ENCODE assay signal across 9 mouse cellular contexts in the genomic region with DNA sequence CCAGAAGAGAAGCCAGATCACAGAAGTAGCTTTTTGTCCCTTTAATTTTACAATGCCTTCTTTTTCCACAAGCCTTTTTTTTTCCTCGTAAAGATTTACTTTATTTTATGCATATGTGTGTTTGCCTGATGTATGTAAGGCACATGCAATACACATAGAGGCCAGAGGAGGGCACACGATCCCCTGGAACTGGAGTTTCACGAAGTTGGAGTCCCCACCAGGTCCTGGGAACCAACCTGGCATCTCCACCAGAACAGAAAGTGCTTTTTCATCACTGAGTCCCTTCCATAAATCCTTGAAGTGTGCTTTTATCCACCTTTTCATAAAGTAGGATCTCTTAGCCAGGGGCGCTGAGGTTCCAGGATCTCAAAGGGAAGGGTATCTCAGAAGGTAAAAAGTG.
DNase-seq lines count a peak whose midpoint lies in the region; ATAC-seq and TF ChIP-seq lines count a peak whose summit lies in the region.
"Had no signal": no experiment of that assay in that cellular context is flagged by ENCODE, and none has a peak within 500 bp of the region (broad histone marks: within the 10 kb centered on the region; RNA-seq: fewer than 3 reads in every experiment).

No protein-coding gene starts in this region.

- no peaks in the 10 kb centered on the region for H3K36me3 ChIP-seq in liver, postnatal 0 days (replicated peaks; ENCODE audit: insufficient read depth, low read length)

- H3K27ac ChIP-seq in left cerebral cortex, adult 2 months, result no peak overlapping the region
- H3K27ac ChIP-seq in liver, postnatal 0 days (ENCODE audit: low read depth), result no peak overlapping the region

- 0 out of 2 replicates have a peak, but pooled peaks cover 6% of the 10 kb centered on the region for H3K27me3 ChIP-seq in liver, postnatal 0 days (ENCODE audit: insufficient read depth, low read length)

- no peaks in the 10 kb centered on the region for H3K9me3 ChIP-seq in liver, postnatal 0 days (ENCODE audit: low read length)

- no peak overlapping the region for H3K4me2 ChIP-seq in liver, postnatal 0 days (ENCODE audit: low read depth, low read length)

- no peak for TF ChIP-seq EP300 in liver, postnatal 0 days (IDR thresholded peaks at IDR 0.05; ENCODE audit: low read depth)

- 27% methylated on average over 4 of the region's 4 CpGs for WGBS in liver, postnatal 0 days (ENCODE audit: insufficient replicate concordance)

- intact Hi-C loops in left cerebral cortex, adult 2 months (cut with DNase I), result no loop called here

- DNase-seq in cerebellum, adult 9-10 months, result peak; percentile 10
- DNase-seq in cerebellum, adult 8-10 months, result no peak
- peak in 1 of 2 experiments; percentile 16 for DNase-seq in left cerebral cortex, adult 2 months (ENCODE audit: extremely low spot score in 1 of 2, low spot score in 2 of 2)
- no peak for DNase-seq in left cerebral cortex, adult 9 months (ENCODE audit: low spot score in 2 of 2)
- DNase-seq in NIH3T3 (ENCODE audit: low read depth), result peak; percentile 40
- DNase-seq in liver, postnatal 0 days, result peak; percentile 20
- DNase-seq in spleen, postnatal 4 days (ENCODE audit: low spot score in 2 of 2), result no peak
- DNase-seq in right cerebral cortex, adult 2 months (ENCODE audit: low spot score in 2 of 2), result no peak

- H3K9ac ChIP-seq in liver, postnatal 0 days (replicated peaks), result no peak overlapping the region

- no peak for ATAC-seq in liver, postnatal 0 days
- ATAC-seq: forebrain, embryonic 16.5 days had no signal

- peak; percentile 52 for TF ChIP-seq CTCF in left cerebral cortex, adult 2 months (IDR thresholded peaks at IDR 0.05)
- TF ChIP-seq CTCF in liver, postnatal 0 days (IDR thresholded peaks at IDR 0.05; ENCODE audit: low read depth), result peak; percentile 60

- H3K4me1 ChIP-seq in liver, postnatal 0 days (ENCODE audit: insufficient read depth), result no peaks in the 10 kb centered on the region

- no peak overlapping the region for H3K4me3 ChIP-seq in left cerebral cortex, adult 2 months
- no peak overlapping the region for H3K4me3 ChIP-seq in liver, postnatal 0 days (ENCODE audit: low read depth, low read length)

Comparison
In these comparisons a context has a peak if more than half of its experiments do, and no peak if none do; other contexts are left out.
1. DNase-seq: peak in cerebellum, adult 9-10 months (single experiment), NIH3T3 (single experiment) and liver, postnatal 0 days (single experiment); none in cerebellum, adult 8-10 months (single experiment), left cerebral cortex, adult 9 months (0 of 2), spleen, postnatal 4 days (0 of 2) and right cerebral cortex, adult 2 months (0 of 2).